Mouse (Mus musculus) heart, adult 9 months (tissue): ENCODE data around the gene Tubb1.

ENCODE experiments used
- DNase-seq, 2 experiments: peaks; one replicate each; pipeline ENCODE4 v3.0.0; 2022; ENCODE audit warnings: low spot score in 2 of 2

The Tubb1 gene

GRCm38 (mm10) chr2:174443046-174443445 is 7.4 kb upstream of the Tubb1 start:
- no peak for DNase-seq

GRCm38 (mm10) chr2:174444359-174444758 is 6.1 kb upstream of the Tubb1 start:
- DNase-seq = no peak

DNA sequence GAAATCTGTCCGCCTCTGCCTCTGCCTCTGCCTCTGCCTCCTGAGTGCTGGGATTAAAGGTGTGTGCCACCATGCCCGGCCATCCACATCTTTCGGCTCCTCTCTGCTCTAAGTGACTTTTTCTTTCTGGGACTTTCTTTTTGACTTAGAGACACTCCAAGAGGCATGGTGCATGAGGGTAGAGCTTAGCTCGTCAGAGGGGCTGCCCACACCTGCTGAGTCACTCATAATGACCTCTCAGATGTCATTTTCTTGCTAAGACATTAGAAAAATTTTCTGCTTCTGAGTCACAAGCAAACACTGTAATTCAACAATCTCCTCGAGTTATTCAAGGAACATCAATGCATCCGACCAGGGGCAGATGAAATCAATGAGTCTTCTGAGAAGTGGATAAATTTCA is 5.5 kb upstream of the Tubb1 start:
- DNase-seq = no peak

GRCm38 (mm10) chr2:174446492-174446891 is 4.0 kb upstream of the Tubb1 start:
- DNase-seq = no peak

- DNase-seq = no peak
These were observed 3.6 kb upstream of the Tubb1 start for GRCm38 (mm10) chr2:174446905-174447304.

DNA sequence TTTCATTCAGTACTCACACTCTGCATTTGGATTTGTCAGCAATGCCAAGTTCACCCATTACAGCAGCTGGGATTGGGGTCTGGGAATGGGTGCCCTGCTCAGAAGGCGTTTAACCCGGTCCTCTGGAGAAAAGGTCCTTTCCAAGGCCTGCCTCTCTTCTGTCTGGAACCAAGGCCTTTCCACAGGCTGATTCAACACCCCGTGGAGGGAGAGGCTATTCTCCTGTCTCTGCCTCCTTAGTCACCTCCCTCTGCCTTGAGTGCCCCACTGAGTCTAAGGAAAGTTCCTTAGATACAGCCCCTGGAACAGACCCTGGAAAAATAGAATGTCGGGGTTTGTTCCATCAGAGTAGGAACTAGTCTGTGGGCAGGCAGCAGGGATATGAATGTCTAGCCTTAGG is 2.1 kb upstream of the Tubb1 start:
- DNase-seq = no peak

GRCm38 (mm10) chr2:174453681-174454080 is 3.2 kb downstream of the Tubb1 start:
- no peak for DNase-seq

DNA sequence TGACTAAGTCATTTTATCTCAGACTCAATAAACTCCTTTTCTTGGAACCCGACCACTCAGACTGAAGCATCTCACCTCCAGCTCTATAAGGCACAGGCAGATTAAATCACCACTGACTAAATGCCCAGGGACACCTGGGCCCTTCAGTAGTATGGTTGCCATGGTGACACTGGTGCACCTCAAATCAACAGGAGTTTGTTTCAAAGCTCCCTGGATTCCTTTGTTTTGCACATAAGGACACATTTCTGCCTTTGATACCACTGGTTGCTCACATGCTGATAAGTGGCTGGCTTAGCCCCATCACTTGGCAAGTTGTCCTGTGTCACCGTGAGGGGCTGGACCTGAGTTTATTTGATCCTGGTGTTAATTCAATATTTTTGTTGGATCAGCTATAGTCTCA is 8.9 kb downstream of the Tubb1 start:
- DNase-seq = no peak

DNA sequence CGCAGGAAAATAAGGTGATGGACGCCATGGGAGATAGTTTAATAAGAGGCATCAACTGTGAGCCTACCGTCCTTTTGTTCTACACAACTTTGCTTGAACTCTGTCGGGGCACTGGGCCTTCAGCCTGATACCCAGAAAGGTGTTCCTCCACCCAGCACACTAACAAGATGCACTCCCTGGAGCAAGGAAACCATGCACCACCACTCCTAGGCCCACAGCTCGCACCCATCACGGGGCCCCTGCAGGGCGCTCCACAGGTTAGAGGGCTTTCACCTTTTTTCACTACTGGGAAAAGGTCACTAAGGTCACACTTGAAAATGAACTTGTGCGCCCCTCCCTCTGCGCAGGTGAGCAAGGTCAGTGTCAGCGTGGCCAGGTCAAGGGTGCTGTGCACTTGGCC is 12.9 kb downstream of the Tubb1 start:
- DNase-seq = peak in 1 of 2 experiments; percentile 15

DNA sequence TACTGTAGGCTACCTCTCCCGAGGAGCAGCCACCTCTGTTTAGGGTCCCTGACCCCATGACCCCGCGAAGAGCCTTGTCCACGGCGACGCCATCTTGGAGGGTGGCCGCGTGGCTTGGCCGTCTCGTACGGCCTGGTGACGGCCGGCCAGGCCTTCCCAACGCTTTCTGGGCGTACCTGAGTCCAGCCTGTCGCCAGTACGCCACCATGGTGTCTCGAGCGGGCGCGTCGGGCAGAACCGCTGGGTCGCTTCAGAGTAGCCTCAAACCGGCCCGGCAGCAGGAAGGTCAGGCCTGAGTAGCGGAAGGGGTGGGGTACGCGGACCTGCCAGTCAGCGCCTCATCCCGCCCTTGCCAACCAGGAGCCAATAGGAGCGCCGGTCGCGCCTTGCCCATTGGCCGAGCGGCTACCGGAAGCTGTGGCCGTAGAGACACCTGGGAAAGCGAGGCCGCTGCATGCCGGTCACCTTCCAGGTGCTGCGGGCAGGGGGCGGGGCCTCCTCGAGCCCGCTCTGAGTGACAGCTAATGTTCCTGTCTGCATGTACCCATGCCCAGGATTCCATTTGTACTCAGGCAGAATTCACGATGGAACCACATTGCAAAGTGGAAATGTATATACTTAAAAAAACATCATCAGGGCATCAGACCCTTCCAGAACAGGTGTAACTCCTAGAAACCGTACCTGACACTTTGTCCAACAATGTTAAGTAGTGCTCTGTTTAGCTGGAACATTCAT is 13.5 kb downstream of the Tubb1 start, which contains the start of gene Atp5e:
Gene Atp5e, minus strand, starts transcription at position 317 of the 735 bp plus-strand sequence.
- DNase-seq = peak; percentile 96 to 97

GRCm38 (mm10) chr2:174470333-174470732 is 19.8 kb downstream of the Tubb1 start:
- DNase-seq = no peak

GRCm38 (mm10) chr2:174470786-174471405 is 20.4 kb downstream of the Tubb1 start:
- DNase-seq = no peak

GRCm38 (mm10) chr2:174472407-174472806 is 21.9 kb downstream of the Tubb1 start:
- DNase-seq = no peak

GRCm38 (mm10) chr2:174472818-174473549 is 22.5 kb downstream of the Tubb1 start, which contains the start of gene Prelid3b:
Gene Prelid3b, minus strand, starts transcription at chr2:174473081.
- DNase-seq = peak; percentile 99

- DNase-seq = no peak
These were observed 23.0 kb downstream of the Tubb1 start for GRCm38 (mm10) chr2:174473550-174473927.

- DNase-seq = no peak
These were observed 27.2 kb downstream of the Tubb1 start for GRCm38 (mm10) chr2:174477543-174478319.

DNA sequence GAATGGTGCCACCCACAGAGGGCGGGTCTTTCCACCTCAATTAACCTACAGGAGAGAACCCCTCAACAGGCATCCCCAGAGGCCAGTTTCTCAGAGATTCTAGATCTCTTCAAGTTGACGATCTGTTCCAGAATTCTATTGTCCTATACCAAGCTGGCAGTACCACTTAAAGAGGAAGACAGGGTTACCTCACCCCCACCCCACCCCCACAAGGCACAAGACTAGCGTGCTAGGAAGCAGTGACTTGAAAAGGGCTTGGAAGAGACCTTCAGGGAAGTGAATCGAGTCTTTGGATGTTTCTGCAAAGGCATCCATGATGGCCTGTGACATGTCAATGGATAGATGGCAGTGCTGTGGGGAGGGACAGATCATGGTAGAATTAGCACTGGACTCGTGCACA is 28.3 kb downstream of the Tubb1 start:
- DNase-seq = no peak

DNA sequence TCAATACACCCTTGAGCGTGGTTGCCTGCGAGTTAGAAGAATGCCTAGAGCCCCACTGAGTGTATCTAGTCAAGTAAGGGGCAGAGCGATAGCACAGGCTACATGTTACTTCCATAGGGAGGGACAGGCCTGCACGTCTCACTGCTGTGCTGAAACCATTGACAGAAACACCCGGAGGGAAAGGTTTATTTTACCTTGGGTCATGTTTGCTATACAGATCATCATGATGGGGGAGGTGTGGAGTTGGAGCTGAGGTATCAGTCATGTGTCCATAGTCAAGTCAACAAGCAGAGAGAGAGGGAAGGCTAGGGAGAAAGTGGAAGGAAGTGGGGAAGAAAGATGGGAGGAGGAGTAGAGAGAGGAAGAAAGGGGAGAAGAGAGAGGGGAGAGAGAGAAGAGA is 36.5 kb downstream of the Tubb1 start:
- DNase-seq = no peak

GRCm38 (mm10) chr2:174492858-174493257 is 42.4 kb downstream of the Tubb1 start:
- DNase-seq = peak; percentile 15 to 21

- DNase-seq = no peak
These were observed 50.5 kb downstream of the Tubb1 start for GRCm38 (mm10) chr2:174500814-174501503.

DNA sequence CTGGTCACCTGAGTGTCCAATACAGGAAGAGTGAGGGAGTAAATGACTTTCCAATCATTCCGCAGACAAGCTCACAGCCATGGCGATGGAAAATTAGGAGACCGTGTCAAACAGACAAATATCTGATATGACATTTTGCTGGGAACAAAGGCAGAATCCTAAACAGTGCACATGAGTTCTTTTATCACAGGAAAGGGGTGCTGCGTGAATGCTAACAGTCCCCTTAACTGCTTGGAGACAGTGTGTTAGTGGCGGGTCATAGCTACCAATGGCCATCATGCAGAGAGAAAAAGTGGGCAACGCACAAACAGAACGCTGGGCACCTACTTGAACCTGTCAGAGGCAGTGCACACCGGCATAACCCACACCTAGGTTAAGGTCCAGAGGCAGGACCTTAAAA is 51.0 kb downstream of the Tubb1 start:
- DNase-seq = no peak
